Mouse (Mus musculus): ENCODE measurements around the gene Crabp1. TPM values are rescaled to one million over a fixed set of nuclear protein-coding genes. Genes with fewer than 3 reads are reported as not detected.

Gene Crabp1
- 1 to 10 TPM; 1.3 to 1.7 TPM for total RNA-seq (2021)

DNA sequence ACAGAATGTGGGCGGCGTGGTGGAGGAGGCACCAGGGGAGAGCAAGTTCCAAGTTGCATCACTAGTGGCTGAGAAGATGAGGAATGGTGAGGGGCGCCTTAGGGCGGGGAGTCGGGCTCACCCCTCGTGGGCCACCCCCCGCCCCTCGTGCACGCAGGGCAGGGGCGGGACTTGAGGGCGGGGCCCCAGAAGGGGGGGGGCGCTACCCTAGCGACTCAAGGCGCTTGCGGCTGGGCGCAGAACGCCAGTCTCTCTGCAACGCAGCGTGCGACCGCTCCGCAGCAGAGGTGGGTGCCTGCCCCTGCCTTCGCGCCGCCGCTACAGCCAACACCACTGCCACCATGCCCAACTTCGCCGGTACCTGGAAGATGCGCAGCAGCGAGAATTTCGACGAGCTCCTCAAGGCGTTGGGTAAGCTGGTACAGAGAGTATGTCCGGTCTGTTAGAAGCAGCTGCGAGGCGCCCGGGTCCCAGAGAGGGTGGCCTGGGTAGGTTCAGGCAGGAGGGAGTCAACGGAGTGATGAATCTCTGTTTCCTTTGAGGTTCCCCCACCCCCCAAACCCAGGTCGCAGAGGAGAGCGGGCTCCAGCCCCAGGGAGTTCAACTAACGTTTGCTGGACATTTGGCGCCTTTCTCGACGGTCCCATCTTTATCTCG, at the start of gene Crabp1:
TSS of gene Crabp1 (plus strand) at position 188 of the 657 bp plus-strand sequence.
- no peak for DNase-seq (ENCODE audit: extremely low spot score in 1 of 2, low spot score in 1 of 2)

DNA sequence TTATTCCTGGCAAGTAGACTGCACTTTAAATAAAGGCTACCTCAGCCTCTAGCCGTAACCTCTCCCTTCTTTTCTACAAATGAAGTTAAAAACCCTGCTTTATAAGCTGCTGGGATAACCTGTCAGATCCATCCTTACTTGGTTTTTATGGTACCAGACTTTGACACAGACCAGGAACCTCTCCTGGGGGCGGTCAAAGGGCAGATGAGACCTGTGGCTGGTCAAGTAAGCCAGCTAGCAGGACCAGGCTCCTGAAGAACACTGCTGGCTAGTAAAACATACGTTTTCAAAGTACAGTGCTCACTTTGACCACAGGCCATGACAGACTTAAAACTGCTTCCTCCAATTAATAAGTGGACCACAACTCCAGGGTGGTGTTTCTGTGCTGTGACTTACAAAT, 48.8 kb upstream of the Crabp1 start:
- DNase-seq (ENCODE audit: extremely low spot score in 1 of 2, low spot score in 1 of 2): no peak

DNA sequence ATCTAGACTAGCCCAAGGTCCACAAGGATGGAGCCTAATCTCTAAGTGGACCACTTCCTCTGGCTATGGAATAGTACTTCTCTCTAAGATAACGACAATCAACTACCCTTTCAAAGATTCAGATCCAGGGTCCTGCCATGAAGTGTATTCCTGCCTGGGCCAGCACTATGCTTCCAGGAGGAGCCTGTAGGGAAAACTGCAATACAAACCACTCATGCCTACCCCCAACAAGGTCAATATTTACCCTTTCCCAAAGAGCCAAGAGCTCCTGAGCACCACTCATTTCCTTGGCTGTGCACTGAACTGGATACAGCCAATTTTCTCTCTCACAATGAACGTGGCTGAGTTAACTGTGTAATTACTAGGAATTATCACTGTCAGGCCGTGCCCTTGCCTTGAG, 47.0 kb upstream of the Crabp1 start:
- DNase-seq (ENCODE audit: extremely low spot score in 1 of 2, low spot score in 1 of 2): no peak

- no peak for DNase-seq (ENCODE audit: extremely low spot score in 1 of 2, low spot score in 1 of 2)
These were observed 42.4 kb upstream of the Crabp1 start for GRCm38 (mm10) chr9:54722156-54722555.

- DNase-seq (ENCODE audit: extremely low spot score in 1 of 2, low spot score in 1 of 2): no peak
These were observed 42.0 kb upstream of the Crabp1 start for GRCm38 (mm10) chr9:54722596-54722995.

- no peak for DNase-seq (ENCODE audit: extremely low spot score in 1 of 2, low spot score in 1 of 2)
These were observed 38.2 kb upstream of the Crabp1 start for GRCm38 (mm10) chr9:54726315-54726714.

DNA sequence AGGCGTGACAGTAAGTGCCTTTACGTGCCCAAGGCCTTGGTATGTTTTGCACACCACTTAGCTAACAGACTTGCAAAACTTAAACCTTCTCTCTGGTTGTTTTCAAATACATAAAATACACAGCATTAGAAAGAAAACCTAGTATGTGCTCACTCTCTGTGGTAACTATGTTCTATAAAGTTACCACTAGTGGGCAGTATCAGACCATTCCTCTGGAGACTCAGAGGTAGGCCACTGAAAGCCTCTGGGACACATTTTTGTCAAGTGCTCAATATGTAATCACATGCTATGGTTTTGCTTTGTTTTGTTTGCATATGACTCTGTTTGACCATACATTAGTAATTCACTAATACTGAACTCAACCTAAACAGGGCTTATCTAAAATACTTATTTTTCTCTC, 32.4 kb upstream of the Crabp1 start:
- no peak for DNase-seq (ENCODE audit: extremely low spot score in 1 of 2, low spot score in 1 of 2)

DNA sequence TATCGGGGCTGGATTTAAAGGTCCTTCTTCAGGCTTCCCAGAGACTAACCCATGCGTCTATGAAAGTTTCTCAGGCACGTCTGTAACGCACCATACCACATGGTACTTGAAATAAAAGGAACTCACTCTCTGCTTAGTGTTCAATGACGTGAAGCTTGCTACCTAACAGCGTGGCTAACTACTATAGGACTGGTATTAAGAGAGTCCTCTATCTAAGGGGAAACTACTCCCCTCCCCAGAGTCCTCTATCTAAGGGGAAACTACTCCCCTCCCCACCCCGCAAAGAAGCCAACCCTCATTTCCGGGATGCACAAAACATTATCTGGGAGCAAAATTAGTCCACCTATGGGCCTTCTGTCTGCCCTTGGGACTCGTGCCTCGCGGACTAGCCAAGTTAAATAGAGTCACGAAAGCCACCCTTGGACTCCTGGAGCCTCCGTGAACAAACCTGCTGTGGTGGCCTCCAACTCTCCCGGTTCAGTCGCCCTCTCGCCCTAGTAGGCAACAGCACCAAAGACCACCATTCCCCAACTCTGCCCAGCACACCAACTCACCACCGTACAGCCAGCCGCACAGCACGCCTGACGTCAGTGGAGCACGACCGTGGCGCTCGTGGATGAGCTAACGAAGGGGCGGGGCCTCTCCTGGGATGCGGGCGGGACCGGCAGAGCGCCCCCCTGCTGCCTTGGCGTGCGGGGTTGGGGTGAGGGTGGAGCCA, 30.5 kb upstream of the Crabp1 start, which contains the start of gene Wdr61:
TSS of gene Wdr61 (minus strand) at position 599 of the 718 bp plus-strand sequence.
- peak; percentile 96 to 97 for DNase-seq (ENCODE audit: extremely low spot score in 1 of 2, low spot score in 1 of 2)

- DNase-seq (ENCODE audit: extremely low spot score in 1 of 2, low spot score in 1 of 2): no peak
These were observed 29.8 kb upstream of the Crabp1 start for GRCm38 (mm10) chr9:54734639-54735252.

DNA sequence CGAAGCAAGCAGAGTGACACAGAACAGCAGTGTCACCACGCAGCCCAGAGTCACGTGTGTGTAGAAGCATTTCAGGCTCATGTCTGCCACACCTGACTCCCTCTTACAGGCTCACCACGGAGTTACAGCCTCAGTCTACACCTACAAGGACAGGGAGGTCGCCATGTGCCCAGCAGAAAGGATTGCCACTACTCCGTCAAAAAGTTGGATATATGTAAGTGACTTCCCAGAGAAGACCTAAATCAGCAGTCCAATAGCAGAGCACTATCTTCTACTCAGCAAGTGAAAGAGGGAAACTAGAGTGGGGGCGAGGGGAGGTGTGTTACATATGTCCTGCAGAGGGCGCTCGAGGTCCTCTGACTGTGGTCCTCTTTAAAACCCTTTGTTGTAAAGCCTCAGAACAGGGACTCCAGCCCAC, 28.3 kb upstream of the Crabp1 start:
- peak in 1 of 2 experiments; percentile 39 for DNase-seq (ENCODE audit: extremely low spot score in 1 of 2, low spot score in 1 of 2)

DNA sequence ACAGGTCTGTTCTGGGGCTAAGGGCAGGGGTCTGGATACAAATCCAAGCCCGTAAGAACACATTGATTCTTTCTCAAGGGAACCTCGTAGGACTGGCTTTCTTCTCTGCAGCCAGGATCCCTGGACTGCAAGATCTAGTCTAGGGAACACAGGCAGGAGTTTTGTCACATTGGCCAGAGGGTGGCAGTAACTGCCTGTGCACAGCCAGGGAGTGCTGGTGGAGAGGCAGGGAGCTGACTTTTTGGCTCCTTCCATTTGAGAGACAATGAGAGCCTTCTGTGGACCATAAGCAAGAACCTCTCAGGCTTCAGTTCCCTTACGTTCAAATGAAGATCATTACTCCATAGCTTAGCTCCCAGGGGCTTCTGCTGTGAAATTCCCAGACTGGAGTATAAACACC, 26.2 kb upstream of the Crabp1 start:
- peak; percentile 34 to 58 for DNase-seq (ENCODE audit: extremely low spot score in 1 of 2, low spot score in 1 of 2)

- no peak for DNase-seq (ENCODE audit: extremely low spot score in 1 of 2, low spot score in 1 of 2)
These were observed 20.7 kb upstream of the Crabp1 start for GRCm38 (mm10) chr9:54743891-54744290.

- DNase-seq (ENCODE audit: extremely low spot score in 1 of 2, low spot score in 1 of 2): no peak
These were observed 18.7 kb upstream of the Crabp1 start for GRCm38 (mm10) chr9:54745740-54746370.

DNA sequence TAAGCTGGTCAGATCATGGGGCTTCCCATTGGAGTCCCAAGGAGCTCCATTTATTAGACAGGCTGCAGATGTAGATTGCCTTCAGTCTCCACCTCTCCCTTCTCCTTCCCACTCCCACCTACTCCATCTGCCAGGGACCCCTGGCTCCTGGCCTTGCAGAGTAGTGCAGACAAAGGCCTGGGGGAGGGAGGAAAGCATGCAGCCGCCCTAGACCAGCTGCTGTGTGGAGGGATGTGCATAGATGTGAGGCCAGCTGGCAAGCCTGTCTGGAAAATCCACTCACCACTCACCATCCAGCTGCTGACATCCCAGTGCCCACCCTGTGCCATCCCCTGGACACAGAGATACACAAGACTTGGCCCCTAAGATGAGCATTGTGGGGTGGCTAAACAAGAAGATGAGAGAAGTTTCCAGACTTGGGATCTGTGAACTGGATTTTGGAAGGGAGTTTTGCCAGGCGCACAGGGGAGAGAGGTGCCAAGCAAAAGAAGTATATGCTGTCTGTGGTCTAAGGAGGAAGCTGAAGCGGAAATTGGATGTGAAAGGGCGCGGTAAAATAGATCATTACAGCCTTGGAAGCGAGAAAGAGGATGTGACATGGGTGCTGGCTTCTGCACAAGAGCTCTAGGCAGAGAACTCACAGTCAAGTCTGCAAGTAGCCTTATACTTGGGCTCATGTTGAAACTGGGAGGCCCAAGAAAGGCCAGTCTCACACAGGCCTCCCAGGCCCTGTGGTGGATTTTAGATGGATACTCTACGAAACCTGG, 14.2 kb upstream of the Crabp1 start:
- no peak for DNase-seq (ENCODE audit: extremely low spot score in 1 of 2, low spot score in 1 of 2)

GRCm38 (mm10) chr9:54751684-54752083, 12.9 kb upstream of the Crabp1 start:
- DNase-seq (ENCODE audit: extremely low spot score in 1 of 2, low spot score in 1 of 2): no peak

GRCm38 (mm10) chr9:54752201-54752943, 12.2 kb upstream of the Crabp1 start:
- DNase-seq (ENCODE audit: extremely low spot score in 1 of 2, low spot score in 1 of 2): no peak

GRCm38 (mm10) chr9:54752944-54753295, 11.6 kb upstream of the Crabp1 start:
- no peak for DNase-seq (ENCODE audit: extremely low spot score in 1 of 2, low spot score in 1 of 2)

- DNase-seq (ENCODE audit: extremely low spot score in 1 of 2, low spot score in 1 of 2): no peak
These were observed 5.0 kb upstream of the Crabp1 start for GRCm38 (mm10) chr9:54759592-54759991.

DNA sequence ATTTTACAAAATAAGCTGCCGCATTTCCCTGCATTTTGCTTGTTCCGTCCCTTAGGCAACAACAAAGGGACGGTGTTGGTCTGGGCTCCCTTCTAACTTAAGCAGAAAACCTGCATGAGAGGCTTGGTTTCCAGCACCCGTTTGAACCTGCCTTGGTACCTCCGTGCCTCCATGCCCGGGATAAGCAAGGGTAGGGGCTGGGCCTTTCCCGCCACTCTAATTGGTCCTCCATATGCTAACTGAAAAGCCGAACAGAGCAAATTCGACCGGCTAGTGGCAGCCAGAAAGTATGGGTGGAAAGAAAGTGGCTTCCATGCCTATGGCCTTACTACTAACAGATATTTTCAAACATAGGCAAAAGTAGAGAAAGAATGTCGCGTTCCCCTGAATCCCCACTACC, 457 bp upstream of the Crabp1 start:
- DNase-seq (ENCODE audit: extremely low spot score in 1 of 2, low spot score in 1 of 2): no peak
